Mouse (Mus musculus) brain, embryonic 14.5 days (tissue): ENCODE data around the gene Ctsg.

Experiments
- CTCF ChIP-seq: fragments of 200-500 bp; IDR thresholded peaks from 2 replicates; pipeline ENCODE4 v1.5.1; 2012; ENCODE audit warnings: inconsistent platforms, mild to moderate bottlenecking, moderate library complexity, borderline replicate concordance; ENCODE audit not compliant: insufficient read depth, insufficient read length; ENCODE audit errors: extremely low read depth
- POLR2A ChIP-seq: fragments of 200-500 bp; IDR thresholded peaks from 2 replicates; pipeline ENCODE4 v1.6.1; 2012; ENCODE audit warnings: mild to moderate bottlenecking, inconsistent platforms, borderline replicate concordance; ENCODE audit not compliant: poor library complexity, insufficient read depth, insufficient read length, severe bottlenecking; ENCODE audit errors: extremely low read depth

- TF ChIP-seq CTCF (no peak), POLR2A (no peak)
Observed at GRCm38 (mm10) chr14:56057722-56058121, 44.7 kb downstream of the Ctsg start.
